Mouse (Mus musculus) megakaryocyte, adult 5-6 weeks (primary cell): ENCODE data around the gene Tprkb. TPM values are rescaled to one million over a fixed set of nuclear protein-coding genes. Genes with fewer than 3 reads are reported as not detected.
"Not testable (repeated sequence)": the region's sequence is repeated elsewhere in the genome, so short reads cannot be mapped to it uniquely, and the experiment has no call there.

Source experiments
- ATAC-seq: 2 replicates; pipeline ENCODE4 v1.8.0; 2016; ENCODE audit warnings: mild to moderate bottlenecking, inconsistent platforms; ENCODE audit not compliant: poor library complexity, severe bottlenecking
- total RNA-seq, 2 experiments: library from RNA; stranded (forward) in 1 of 2; stranded (reverse) in 1 of 2; fragments of 153-499, 151-499 nt in 1 of 2; fragments of 221-1000, 200-1000 nt in 1 of 2; gene quantifications; 2 replicates each; pipeline versions ENCODE4 v1.2.3 to v1.2.4; 2015 to 2017

Gene Tprkb
- total RNA-seq, 2 experiments from 2014 or later: 14.9 to 30.8 TPM

DNA sequence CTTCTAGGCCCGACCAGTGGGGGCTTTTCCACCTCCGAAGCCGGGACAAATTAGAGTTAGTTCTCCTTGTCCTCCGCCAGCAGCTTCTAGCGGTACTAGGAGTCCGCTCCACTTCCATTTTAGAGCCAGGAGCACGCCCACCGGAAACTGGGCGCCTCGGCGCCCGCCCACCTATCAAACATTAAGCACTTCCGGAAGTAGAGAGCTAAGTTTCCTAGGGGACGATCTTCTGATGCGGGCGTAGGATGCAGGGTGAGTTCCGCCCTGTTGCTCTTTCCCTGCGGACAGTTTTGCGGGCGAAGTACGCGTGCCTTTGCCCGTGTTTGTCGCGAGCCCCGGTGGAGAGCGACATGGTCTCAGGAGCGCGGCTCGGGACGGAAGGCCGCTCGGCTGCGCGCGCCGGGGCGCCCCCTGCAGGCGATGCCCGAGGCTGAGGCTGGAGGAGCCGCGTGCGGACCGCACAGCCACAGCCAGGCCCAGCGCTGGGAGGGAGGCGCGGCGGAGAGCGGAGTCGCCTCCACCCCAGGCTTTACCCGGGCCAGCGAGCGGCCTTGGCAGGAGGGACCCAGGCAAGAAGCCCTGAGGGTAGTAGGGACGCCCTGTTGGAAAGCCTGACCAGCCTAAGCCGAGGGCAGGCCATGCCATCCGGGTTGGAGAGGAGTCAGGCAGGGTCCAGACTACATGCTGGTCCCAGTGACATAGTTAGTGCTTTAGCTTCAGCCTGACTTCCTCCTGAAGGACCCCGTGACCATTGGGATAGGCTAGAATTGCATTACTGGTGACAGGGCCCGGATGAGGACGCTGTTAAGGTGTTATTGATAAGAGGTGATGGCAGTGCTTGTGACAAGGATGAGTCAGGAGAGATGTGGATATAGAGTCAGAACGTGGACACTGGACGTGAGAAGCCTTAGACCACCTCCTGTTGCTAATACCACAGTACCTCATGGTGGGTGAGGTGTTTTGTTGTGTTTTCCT, 4.2 kb downstream of the Tprkb start, which contains the start of gene Nat8f1:
Gene Nat8f1 (minus strand): TSS at position 149 of the 975 bp plus-strand sequence.
- ATAC-seq: peak; percentile 94

DNA sequence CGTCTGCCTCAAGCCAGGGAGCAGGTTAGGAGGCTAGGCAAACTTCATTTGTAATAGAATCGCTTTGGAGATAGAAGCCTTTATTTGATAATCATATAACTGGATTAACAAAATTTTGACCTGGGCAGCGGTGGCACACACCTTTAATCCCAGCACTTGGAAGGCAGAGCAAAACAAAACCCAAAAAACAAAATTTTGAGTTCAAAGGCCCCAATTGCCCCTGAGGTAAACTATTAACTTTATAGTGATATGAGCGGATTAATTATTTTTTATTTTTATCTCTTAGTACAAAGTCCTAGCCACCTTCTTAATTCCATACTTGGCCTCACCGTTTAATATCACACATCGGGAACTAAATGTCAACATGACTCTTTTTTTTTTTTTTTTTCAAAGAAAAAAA, 4.9 kb downstream of the Tprkb start:
- no peak for ATAC-seq

- not testable (repeated sequence) for ATAC-seq
Observed at GRCm38 (mm10) chr6:85918341-85918740, 6.7 kb downstream of the Tprkb start.

- no peak for ATAC-seq
Observed at GRCm38 (mm10) chr6:85919401-85919800, 7.7 kb downstream of the Tprkb start.

DNA sequence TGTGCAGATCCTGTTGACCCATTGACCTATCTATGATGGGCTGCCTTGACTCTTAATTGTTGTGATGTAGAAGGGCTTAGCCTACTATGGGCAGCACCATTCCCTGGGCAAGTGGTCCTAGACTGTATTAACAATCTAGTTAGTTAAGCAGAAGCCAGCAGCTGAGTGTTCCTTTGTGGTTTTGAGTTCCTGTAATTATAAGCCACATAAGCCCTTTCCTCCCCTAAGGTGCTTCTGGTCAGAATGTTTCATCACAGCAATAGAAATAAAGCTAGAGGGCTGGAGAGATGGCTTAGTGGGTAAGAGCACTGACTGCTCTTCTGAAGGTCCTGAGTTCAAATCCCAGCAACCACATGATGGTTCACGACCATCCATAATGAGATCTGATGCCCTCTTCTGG, 12.0 kb downstream of the Tprkb start:
- peak; percentile 71 for ATAC-seq

DNA sequence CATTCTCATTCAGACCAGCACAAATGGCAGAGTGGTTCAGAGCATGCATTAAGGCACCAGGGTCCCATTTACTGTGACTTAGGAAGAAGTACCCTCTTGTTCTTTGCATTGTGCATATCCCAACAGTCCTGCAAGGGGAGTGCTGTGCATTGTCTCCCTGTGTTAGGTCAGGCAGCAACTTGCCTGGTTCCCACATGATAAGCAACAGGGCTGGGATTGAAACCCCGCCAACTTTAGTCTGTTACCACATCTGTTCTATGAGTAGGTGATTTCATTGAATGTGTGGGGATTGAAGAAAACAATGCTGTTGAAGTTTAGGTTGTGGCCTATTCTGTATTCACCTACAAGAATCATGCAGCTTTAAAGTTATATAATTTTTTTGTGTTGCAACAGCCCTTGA, 15.0 kb downstream of the Tprkb start:
- no peak for ATAC-seq

DNA sequence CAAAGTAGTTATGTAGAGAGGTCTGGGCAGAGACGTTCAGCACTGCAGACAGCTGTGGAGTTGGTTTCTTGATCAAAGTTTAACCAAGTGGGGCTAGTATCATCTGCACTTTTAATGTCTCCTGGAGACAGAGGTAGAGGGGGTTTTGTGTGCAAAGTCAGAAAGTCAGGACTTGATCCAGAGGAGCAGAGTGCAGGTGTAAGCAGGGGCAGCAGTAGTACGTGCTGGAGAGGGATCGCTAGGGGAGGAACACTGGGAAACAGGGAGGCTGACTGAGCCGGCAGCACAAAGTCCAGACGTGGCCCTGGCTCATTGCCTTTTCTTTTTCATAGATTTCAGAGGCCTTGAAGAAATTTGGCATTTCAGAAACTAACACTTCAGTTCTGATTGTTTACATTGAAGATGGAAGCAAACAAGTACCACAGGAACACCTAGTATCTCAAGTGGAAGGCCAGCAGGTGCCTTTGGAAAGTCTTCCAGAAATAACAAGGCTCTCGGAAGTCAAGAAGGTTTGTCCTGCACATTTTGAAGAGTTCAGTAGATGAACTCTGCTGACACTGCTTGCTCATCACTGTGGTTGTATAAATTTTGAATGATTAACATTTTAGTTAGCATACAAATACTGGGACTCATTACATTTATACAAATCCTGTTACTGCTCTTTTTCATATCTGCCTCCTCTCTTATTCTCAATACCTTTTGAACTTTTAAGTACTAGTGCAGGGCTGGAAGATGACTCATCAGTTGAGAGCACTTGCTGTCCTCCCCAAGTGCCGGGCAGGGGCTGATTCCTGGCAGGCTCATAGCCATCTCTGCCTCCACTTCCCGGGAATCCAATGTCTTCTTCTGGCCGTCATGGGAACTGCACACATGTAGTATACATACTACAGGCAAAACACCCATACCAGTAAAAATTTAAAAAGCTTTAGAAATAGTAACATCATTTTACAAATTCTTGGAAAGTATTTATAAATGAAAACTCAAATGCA, 16.1 kb downstream of the Tprkb start:
- ATAC-seq: no peak

- no peak for ATAC-seq
Observed at GRCm38 (mm10) chr6:85929312-85929711, 17.6 kb downstream of the Tprkb start.

- no peak for ATAC-seq
Observed at GRCm38 (mm10) chr6:85934047-85934446, 22.4 kb downstream of the Tprkb start.

GRCm38 (mm10) chr6:85935646-85936045, 24.0 kb downstream of the Tprkb start:
- no peak for ATAC-seq

DNA sequence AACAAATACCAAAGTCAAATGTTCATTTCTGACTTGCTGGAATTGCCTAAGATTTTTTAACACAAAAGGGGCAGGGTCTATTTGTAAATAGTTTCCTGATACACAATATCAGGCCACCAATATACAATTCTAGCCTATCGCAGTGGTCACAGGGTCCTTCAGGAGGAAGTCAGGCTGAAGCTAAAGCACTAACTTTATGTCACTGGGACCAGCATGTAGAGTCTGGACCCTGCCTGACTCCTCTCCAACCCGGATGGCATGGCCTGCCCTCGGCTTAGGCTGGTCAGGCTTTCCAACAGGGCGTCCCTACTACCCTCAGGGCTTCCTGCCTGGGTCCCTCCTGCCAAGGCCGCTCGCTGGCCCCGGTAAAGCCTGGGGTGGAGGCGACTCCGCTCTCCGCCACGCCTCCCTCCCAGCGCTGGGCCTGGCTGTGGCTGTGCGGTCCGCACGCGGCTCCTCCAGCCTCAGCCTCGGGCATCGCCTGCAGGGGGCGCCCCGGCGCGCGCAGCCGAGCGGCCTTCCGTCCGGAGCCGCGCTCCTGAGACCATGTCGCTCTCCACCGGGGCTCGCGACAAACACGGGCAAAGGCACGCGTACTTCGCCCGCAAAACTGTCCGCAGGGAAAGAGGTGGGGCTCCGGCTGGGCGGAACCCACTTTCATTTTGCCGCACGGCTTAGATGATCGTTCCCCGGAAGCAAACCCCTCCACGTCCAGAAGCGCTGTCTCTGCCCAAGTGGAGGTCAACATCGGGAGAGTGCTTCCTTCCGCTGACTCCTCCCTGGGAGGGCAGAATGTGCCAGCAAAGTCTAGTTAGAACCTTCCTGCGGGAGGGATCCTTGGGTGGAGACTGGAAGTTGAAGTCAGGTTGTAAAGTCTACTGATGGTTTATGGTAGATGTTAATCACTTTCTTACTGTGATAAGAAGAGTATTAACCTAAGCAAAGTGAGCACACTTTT, 25.1 kb downstream of the Tprkb start:
- ATAC-seq: peak; percentile 99

DNA sequence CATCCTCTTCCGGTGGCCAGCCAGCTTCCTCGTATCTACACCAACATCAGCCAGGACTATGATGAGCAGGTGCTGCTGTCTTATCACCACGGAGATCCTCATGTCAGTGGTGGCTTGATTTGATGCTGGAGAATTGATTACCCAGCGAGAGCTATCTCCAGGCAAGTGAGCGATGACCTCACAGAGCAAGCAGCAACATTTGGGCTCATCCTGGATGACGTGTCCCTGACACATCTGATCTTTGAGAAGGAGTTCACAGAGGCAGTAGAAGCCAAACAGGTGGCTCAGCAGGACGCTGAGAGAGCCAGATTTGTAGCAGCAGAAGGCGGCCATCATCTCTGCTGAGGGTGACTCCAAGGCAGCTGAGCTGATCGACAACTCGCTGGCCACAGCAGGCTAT, 27.0 kb downstream of the Tprkb start:
- ATAC-seq: no peak

- ATAC-seq: no peak
Observed at GRCm38 (mm10) chr6:85942469-85942868, 30.8 kb downstream of the Tprkb start.

DNA sequence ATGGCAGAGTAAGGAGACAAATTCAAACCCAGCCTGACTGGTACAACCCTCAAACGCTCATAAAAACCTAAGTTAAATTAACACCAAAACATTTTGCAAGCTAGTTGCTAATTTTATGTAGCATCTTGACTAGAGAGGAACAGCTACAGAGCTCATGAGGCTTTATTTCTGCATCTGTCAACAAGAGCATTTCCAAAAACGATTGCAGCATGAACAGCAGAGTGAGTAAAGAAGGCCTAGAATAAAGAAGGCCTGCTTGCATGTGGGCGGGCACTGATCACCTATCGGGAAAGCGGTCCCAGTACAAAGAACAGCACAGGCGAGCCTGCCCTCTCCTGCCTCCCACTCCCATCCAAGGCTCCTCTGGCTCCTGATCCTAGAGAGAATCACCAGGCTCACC, 36.9 kb downstream of the Tprkb start:
- no peak for ATAC-seq

DNA sequence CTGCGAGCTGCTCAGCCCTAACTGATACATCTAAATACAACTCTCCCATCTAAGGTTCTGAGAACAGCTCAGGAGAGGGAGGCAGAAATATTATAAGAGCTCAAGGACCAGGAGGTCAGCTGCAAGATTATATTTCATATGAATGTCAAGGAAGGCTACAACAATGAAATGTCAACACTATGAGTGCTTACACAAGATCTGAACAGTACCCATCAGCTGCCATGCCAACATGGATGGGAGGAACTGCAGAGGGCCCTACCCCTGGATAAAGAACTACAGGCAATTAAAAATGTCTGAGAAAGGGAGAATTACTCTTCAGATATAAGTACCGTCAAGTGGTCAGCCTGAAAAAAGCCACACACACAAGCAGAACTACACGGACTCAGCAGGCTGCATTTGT, 45.9 kb downstream of the Tprkb start:
- no peak for ATAC-seq

DNA sequence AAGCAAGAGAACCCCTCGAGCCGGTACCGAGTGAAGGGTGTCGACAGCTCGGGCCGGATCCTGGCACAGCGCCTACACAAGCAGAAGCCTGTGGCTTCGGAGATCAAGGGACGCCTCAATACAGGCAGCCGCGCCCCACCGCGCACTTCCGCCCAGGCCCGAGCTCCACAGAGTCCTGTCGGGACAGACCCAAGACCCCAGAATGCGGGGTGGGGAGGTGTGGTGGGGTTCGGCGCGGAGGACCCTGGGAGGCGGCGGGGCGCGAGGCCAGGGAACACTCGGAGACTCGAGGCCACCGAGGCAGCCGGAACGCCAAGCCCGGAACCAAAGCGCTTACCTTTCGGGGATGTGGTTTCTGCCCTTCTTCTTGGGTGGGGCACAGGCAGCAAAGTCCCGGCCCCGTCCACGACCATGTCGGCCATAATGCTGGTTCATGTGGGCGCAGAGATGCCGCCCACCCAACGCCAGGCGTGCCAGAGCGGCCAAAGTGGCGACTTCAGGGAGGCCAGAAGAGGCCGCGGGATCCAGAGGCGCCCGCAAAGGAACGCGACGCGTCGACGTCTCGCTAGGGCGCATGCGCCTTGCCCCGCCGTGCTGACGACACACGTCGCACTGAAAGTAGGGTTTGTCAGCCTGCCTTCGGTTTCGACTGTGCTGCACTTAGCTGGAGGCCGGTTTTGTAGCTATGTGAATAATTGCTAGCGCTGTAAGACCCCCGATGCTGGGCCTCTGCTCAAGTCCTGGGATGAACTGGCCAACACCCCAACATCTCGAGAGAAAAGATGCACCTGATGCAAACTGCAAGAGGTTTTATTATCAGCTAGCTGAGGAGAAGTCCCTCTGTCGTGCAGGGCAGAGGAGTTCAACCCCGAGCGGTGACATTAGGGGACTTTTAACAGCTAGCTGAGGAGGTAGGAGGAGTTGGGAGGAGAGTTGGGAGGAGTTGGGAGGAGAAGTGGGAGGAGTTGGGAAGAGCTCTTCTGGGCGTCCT, 49.7 kb downstream of the Tprkb start, which contains the start of gene Dusp11:
Gene Dusp11 (minus strand): TSS at position 567 of the 991 bp plus-strand sequence.
- peak; percentile 91 for ATAC-seq

- ATAC-seq: not testable (repeated sequence)
Observed at GRCm38 (mm10) chr6:85966081-85966480, 54.4 kb downstream of the Tprkb start.

DNA sequence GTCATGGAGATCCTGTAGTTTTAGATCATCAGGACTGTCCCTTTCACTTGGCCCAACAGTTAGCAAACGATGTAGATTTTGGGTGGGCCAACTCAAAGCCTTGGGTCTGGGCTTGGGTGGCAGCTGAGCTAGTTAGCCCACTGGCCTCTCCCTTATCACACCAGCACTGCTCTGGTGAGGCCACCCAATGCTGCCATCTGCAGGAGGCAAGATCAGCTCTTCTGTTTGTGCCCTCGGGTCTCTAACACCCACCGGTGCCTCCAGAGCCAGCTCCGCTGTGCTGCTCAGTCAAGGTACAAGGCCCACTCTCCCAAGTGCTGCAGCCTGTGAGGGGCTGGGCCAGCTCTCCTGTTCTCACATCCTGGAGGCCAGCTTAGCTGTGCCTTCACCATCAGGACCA, 55.0 kb downstream of the Tprkb start:
- ATAC-seq: no peak

GRCm38 (mm10) chr6:85969889-85970288, 58.2 kb downstream of the Tprkb start:
- no peak for ATAC-seq
